10 mouse cellular contexts compared by ENCODE assay signal in genomic region chr19:12820383-12820782, GRCm38 (mm10). TPM values are rescaled to one million over a fixed set of nuclear protein-coding genes. Genes with fewer than 3 reads are reported as not detected.
A peak's percentile ranks its signal among the peaks of the same experiment; 100 is the strongest.
DNase-seq lines count a peak whose midpoint lies in the region; ATAC-seq lines count a peak whose summit lies in the region.
"Had no signal": no experiment of that assay in that cellular context is flagged by ENCODE, and none has a peak within 500 bp of the region (broad histone marks: within the 10 kb centered on the region; RNA-seq: fewer than 3 reads in every experiment).

No protein-coding gene starts in this region.

- DNase-seq in adrenal gland, postnatal 14 days: peak; percentile 32
- no peak for DNase-seq in adrenal gland, adult 8-10 months
- DNase-seq in left cerebral cortex, postnatal 14 days (ENCODE audit: low spot score in 2 of 2): peak; percentile 42 to 45
- no peak for DNase-seq in left cerebral cortex, adult 8-10 months (ENCODE audit: low spot score in 2 of 2)
- peak; percentile 10 for DNase-seq in left cerebral cortex, postnatal 4 days
- no peak for DNase-seq in frontal cortex, postnatal 36 days (ENCODE audit: low spot score in 2 of 2)
- DNase-seq in gastrocnemius, postnatal 14 days: no peak

- intact Hi-C loops in left cerebral cortex, postnatal 14 days (cut with DNase I): loop anchor here (5.0 kb wide), 1 partner anchor 303 kb away; no protein-coding TSS in a partner anchor
- intact Hi-C loops in left cerebral cortex, postnatal 4 days (cut with DNase I): no loop called here
- intact Hi-C loops in gastrocnemius, postnatal 14 days (cut with DNase I; ENCODE audit: low total_unique reads): loop anchor here (5.0 kb wide), 1 partner anchor 93 kb away; no protein-coding TSS in a partner anchor

- peak; percentile 46 for ATAC-seq in activated CD4-positive, CD25-positive, alpha-beta regulatory T cell, adult 4 months

RNA-seq across cellular contexts. Expression of gene Lpxn, which starts 24.4 kb away (rescaled TPM):
- total RNA-seq in adrenal gland, postnatal 14 days (2021): 1.4 and 5.1 TPM in 2 replicates
- total RNA-seq in adrenal gland, adult 8-10 months (2022): 1 to 10 TPM; 2.1 to 5.8 (median 3.9) TPM
- total RNA-seq in left cerebral cortex, postnatal 14 days (2021): 1 to 10 TPM; 1.2 to 2.1 TPM
- 1 to 10 TPM; 1.5 to 3.8 (median 2.1) TPM for total RNA-seq in left cerebral cortex, adult 8-10 months (2022)
- polyA plus RNA-seq in activated CD4-positive, CD25-positive, alpha-beta regulatory T cell, adult 4 months (2017; shearing (Covaris generic)): 100 to 1,000 TPM; 242 to 258 TPM
- under 1 TPM; 0.40 to 0.82 TPM for total RNA-seq in left cerebral cortex, postnatal 4 days (2021)
- under 1 TPM; 0.49 to 0.68 TPM for total RNA-seq in gastrocnemius, postnatal 14 days (2021)

RNA-seq across cellular contexts. Expression of gene Zfp91, which starts 24.5 kb away (rescaled TPM):
- total RNA-seq in adrenal gland, postnatal 14 days (2021): 87.0 and 88.4 TPM in 2 replicates
- 10 to 100 TPM; 70.3 to 80.8 (median 71.4) TPM for total RNA-seq in adrenal gland, adult 8-10 months (2022)
- total RNA-seq in left cerebral cortex, postnatal 14 days (2021): 10 to 100 TPM; 81.8 to 86.6 TPM
- total RNA-seq in left cerebral cortex, adult 8-10 months (2022): 10 to 100 TPM; 85.2 to 96.0 (median 91.8) TPM
- 10 to 100 TPM; 17.1 to 17.2 TPM for polyA plus RNA-seq in activated CD4-positive, CD25-positive, alpha-beta regulatory T cell, adult 4 months (2017; shearing (Covaris generic))
- 10 to 100 TPM; 60.3 to 62.7 TPM for total RNA-seq in left cerebral cortex, postnatal 4 days (2021)
- 10 to 100 TPM; 61.0 to 64.6 TPM for total RNA-seq in gastrocnemius, postnatal 14 days (2021)

RNA-seq across cellular contexts. Expression of gene Gm5244, which starts 26.1 kb away (rescaled TPM):
- total RNA-seq in adrenal gland, postnatal 14 days (2021): not detected in 2 replicates
- not detected for total RNA-seq in adrenal gland, adult 8-10 months (2022)
- not detected for total RNA-seq in left cerebral cortex, postnatal 14 days (2021)
- not detected for total RNA-seq in left cerebral cortex, adult 8-10 months (2022)
- polyA plus RNA-seq in activated CD4-positive, CD25-positive, alpha-beta regulatory T cell, adult 4 months (2017; shearing (Covaris generic)): not detected
- not detected for total RNA-seq in left cerebral cortex, postnatal 4 days (2021)
- not detected for total RNA-seq in gastrocnemius, postnatal 14 days (2021)
- polyA plus RNA-seq: C2C12; lung, embryonic 16.5 days had no signal

RNA-seq across cellular contexts. Expression of gene Olfr1444, which starts 36.7 kb away (rescaled TPM):
- total RNA-seq in adrenal gland, postnatal 14 days (2021): not detected in 2 replicates
- not detected for total RNA-seq in adrenal gland, adult 8-10 months (2022)
- not detected for total RNA-seq in left cerebral cortex, postnatal 14 days (2021)
- total RNA-seq in left cerebral cortex, adult 8-10 months (2022): not detected
- under 1 TPM; 0.19 to 0.25 TPM for polyA plus RNA-seq in activated CD4-positive, CD25-positive, alpha-beta regulatory T cell, adult 4 months (2017; shearing (Covaris generic))
- total RNA-seq in left cerebral cortex, postnatal 4 days (2021): not detected
- not detected for total RNA-seq in gastrocnemius, postnatal 14 days (2021)
- polyA plus RNA-seq: C2C12; lung, embryonic 16.5 days had no signal

RNA-seq across cellular contexts. Expression of gene Cntf, which starts 55.0 kb away (rescaled TPM):
- 2.9 and 3.0 TPM in 2 replicates for total RNA-seq in adrenal gland, postnatal 14 days (2021)
- total RNA-seq in adrenal gland, adult 8-10 months (2022): 1 to 10 TPM; 1.1 to 3.6 (median 2.3) TPM
- 1 to 10 TPM; 2.2 to 2.9 TPM for total RNA-seq in left cerebral cortex, postnatal 14 days (2021)
- 1 to 10 TPM; 3.2 to 4.3 (median 3.4) TPM for total RNA-seq in left cerebral cortex, adult 8-10 months (2022)
- polyA plus RNA-seq in activated CD4-positive, CD25-positive, alpha-beta regulatory T cell, adult 4 months (2017; shearing (Covaris generic)): 1 to 10 TPM; 2.1 to 3.0 TPM
- total RNA-seq in left cerebral cortex, postnatal 4 days (2021): 1 to 10 TPM; 2.1 to 2.4 TPM
- 1 to 10 TPM; 2.3 to 4.3 TPM for total RNA-seq in gastrocnemius, postnatal 14 days (2021)

Comparison
In these comparisons a context has a peak if more than half of its experiments do, and no peak if none do; other contexts are left out.
1. DNase-seq: peak in adrenal gland, postnatal 14 days (single experiment), left cerebral cortex, postnatal 14 days (2 of 2) and left cerebral cortex, postnatal 4 days (single experiment); none in adrenal gland, adult 8-10 months (single experiment), left cerebral cortex, adult 8-10 months (0 of 2), frontal cortex, postnatal 36 days (0 of 2) and gastrocnemius, postnatal 14 days (single experiment).